Mouse (Mus musculus): Measurements from ENCODE around the gene Nemp1. TPM values are rescaled to one million over a fixed set of nuclear protein-coding genes. Genes with fewer than 3 reads are reported as not detected.

Gene Nemp1
- total and polyA plus RNA-seq, 2 experiments from 2014 or later: 1.4 to 3.2 TPM

DNA sequence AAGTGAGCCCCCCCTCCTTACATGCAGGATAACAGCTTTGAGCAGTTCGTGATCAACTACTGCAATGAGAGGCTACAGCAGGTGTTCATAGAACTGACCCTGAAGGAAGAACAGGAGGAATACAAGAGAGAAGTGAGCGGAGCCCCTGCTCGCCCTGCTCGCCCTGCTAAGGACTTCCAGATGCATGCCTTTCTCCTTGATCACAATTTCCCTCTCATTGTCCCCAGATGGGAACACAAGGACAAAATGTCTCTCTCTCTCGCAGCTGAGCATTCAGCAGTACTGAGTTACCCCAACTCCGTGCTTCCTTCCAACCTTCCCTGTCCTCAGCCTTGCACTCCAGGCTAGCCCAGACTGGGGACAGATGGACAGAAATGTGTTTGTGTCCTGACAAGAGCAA is 46.0 kb downstream of the Nemp1 start:
- 91% methylated on average over 6 of the region's 6 CpGs for WGBS

DNA sequence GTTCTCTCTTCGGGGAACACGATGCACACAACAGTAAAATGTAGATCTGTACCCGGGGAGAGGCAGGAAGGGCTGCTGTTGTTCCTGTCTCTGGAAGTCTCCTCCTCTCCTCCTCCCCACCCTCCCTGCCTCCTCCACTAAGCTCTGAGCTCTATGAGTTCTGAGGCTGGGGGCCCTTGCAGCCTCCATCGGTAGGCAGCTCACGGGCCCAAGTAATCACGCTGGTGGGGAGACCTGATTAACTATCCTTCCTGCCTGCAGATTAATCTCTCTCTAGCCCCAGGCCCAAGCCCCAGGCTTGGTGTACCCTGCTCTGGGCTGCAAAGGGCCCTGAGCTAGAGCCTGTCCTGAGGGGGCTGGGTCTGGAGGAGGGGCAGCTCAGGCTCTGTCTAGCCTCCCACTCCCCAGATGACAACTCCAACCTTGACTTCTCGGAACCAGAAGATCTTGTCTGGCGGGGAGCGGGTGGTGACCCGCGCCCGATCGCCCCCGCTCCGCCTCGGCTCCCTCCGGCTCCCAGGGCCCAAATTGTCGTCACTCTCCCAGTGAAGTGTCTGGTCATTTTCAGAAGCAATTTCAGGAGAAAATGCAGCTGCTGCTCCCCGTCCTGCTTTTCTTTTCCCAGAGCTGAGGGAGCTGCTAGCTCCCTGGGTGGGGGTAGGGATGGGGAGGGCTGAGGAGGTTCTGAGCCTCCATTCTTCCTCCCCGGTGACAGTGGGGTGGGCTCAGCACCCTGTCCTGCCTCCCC is 55.1 kb downstream of the Nemp1 start:
- Histone ChIP-seq H3K4me1 (ENCODE audit: insufficient read depth, low read length) (0 out of 2 replicates have a peak, but pooled peaks cover 3% of the 10 kb centered on the region), H3K9me3 (ENCODE audit: low read length) (no peaks in the 10 kb centered on the region), H3K27me3 (ENCODE audit: insufficient read depth, low read length) (peaks cover 5% of the 10 kb centered on the region; the same call in 1 of the 2 replicates), H3K27ac (ENCODE audit: low read depth, low read length) (no peak overlapping the region), H3K36me3 (ENCODE audit: insufficient read depth, low read length) (no peaks in the 10 kb centered on the region), H3K4me2 (ENCODE audit: low read depth, low read length, poor library complexity, severe bottlenecking) (0 out of 2 replicates have a peak overlapping the region, but pooled peaks have one; percentile 3), H3K4me3 (ENCODE audit: low read depth, low read length) (no peak overlapping the region), H3K9ac (replicated peaks; ENCODE audit: low read length, poor library complexity, severe bottlenecking) (peak overlapping the region; percentile 44; the same call in 1 of the 2 replicates)
- no peak for TF ChIP-seq CTCF (IDR thresholded peaks at IDR 0.05)
- ATAC-seq (ENCODE audit: low FRiP score) (no peak), DNase-seq (ENCODE audit: low spot score) (no peak)
- 11% methylated on average over 20 of the region's 20 CpGs for WGBS

More for the DNA sequence above, 46.0 kb downstream of the Nemp1 start:
- Histone ChIP-seq H3K27me3 (ENCODE audit: insufficient read depth, low read length) (no peaks in the 10 kb centered on the region), H3K4me1 (ENCODE audit: insufficient read depth, low read length) (no peaks in the 10 kb centered on the region), H3K9ac (replicated peaks; ENCODE audit: low read length, poor library complexity, severe bottlenecking) (no peak overlapping the region), H3K36me3 (ENCODE audit: insufficient read depth, low read length) (no peaks in the 10 kb centered on the region), H3K4me2 (ENCODE audit: low read depth, low read length, poor library complexity, severe bottlenecking) (no peak overlapping the region), H3K9me3 (ENCODE audit: low read length) (no peaks in the 10 kb centered on the region), H3K27ac (ENCODE audit: low read depth, low read length) (no peak overlapping the region), H3K4me3 (ENCODE audit: low read depth, low read length) (no peak overlapping the region)
- TF ChIP-seq CTCF (IDR thresholded peaks at IDR 0.05): no peak
- no peak for ATAC-seq (ENCODE audit: low FRiP score)
- no peak for DNase-seq (ENCODE audit: low spot score)

DNA sequence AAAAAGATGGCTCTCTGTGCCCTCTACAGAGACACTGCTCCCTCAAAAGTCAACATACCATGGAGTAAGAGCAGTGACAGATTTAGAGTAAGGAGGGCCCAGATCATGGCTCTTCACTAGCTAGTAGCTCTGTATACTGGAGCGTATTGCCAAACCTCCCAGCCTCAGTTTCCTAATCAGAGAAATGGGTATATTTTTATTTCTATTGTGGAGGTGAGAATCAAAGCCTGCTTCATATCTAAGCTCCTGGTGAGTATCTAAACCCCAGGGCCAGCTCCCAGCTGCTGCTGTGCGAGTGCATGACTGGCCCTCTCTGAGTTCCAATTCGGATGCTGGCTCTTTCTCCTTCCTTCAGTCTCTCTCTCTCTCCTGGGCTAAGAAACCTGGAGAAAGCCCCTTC is 57.5 kb downstream of the Nemp1 start, which contains the start of gene Tac2:
Tac2 (plus strand) TSS at position 301 of the 400 bp plus-strand sequence.
- WGBS: 87% methylated on average over 3 of the region's 3 CpGs
- DNase-seq (ENCODE audit: low spot score) (no peak), ATAC-seq (ENCODE audit: low FRiP score) (no peak)
- Histone ChIP-seq H3K4me3 (ENCODE audit: low read depth, low read length) (no peak within 1 kb of the TSS), H3K36me3 (ENCODE audit: insufficient read depth, low read length) (no peaks in the 10 kb centered on the region), H3K27me3 (ENCODE audit: insufficient read depth, low read length) (peaks cover 8% of the 10 kb centered on the region), H3K4me1 (ENCODE audit: insufficient read depth, low read length) (0 out of 2 replicates have a peak, but pooled peaks cover 3% of the 10 kb centered on the region), H3K4me2 (ENCODE audit: low read depth, low read length, poor library complexity, severe bottlenecking) (no peak within 1 kb of the TSS), H3K27ac (ENCODE audit: low read depth, low read length) (no peak within 1 kb of the TSS), H3K9ac (replicated peaks; ENCODE audit: low read length, poor library complexity, severe bottlenecking) (no peak within 1 kb of the TSS), H3K9me3 (ENCODE audit: low read length) (no peaks in the 10 kb centered on the region)
- TF ChIP-seq CTCF (IDR thresholded peaks at IDR 0.05): no peak

DNA sequence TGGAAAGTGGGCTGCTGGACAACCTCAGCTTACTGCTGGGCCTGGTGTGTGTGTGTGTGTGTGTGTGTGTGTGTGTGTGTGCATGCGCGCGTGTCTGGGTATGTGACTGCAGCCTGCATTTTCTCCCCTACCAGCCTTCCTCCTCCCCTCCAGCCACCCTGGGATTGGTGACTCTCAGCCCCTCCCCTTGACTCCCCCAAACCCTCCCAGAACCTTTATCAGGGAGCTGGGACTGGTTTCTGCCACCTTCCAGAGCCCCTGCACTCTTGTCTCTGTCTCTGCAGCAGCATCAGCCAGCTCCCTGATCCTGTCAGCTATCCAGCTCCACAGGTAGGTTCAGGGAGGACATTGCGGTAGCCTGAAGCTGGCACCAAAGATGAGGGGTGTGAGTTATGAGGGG is 58.4 kb downstream of the Nemp1 start:
- Histone ChIP-seq H3K27me3 (ENCODE audit: insufficient read depth, low read length) (peaks cover 8% of the 10 kb centered on the region), H3K4me3 (ENCODE audit: low read depth, low read length) (no peak overlapping the region), H3K27ac (ENCODE audit: low read depth, low read length) (no peak overlapping the region), H3K4me1 (ENCODE audit: insufficient read depth, low read length) (0 out of 2 replicates have a peak, but pooled peaks cover 3% of the 10 kb centered on the region), H3K4me2 (ENCODE audit: low read depth, low read length, poor library complexity, severe bottlenecking) (no peak overlapping the region), H3K9me3 (ENCODE audit: low read length) (no peaks in the 10 kb centered on the region), H3K36me3 (ENCODE audit: insufficient read depth, low read length) (no peaks in the 10 kb centered on the region), H3K9ac (replicated peaks; ENCODE audit: low read length, poor library complexity, severe bottlenecking) (no peak overlapping the region)
- TF ChIP-seq CTCF (IDR thresholded peaks at IDR 0.05): no peak
- WGBS: 82% methylated on average over 4 of the region's 4 CpGs
- ATAC-seq (ENCODE audit: low FRiP score) (no peak), DNase-seq (ENCODE audit: low spot score) (no peak)

DNA sequence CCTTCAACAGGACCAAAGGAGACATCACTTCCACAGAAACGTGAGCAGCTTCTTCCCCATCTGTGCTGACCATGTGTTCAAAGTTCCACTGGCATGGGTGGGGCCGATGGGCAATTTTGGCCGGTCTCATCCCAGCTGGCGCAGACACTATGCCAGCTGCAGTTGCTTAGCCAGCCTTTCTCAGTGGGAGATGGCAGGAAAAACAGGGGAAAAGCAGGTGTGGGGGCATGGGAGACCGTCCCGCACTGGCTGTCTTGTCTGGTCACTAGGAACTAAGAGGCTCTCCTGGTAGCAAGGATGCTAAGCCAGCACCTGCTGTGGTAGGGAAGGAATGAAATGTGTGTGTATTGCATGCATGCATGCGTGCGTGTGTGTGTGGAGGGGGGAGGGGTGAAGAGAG is 61.7 kb downstream of the Nemp1 start:
- Histone ChIP-seq H3K27me3 (ENCODE audit: insufficient read depth, low read length) (peaks cover 8% of the 10 kb centered on the region; the same call in 1 of the 2 replicates), H3K9ac (replicated peaks; ENCODE audit: low read length, poor library complexity, severe bottlenecking) (no peak overlapping the region), H3K4me3 (ENCODE audit: low read depth, low read length) (no peak overlapping the region), H3K4me1 (ENCODE audit: insufficient read depth, low read length) (no peaks in the 10 kb centered on the region), H3K27ac (ENCODE audit: low read depth, low read length) (no peak overlapping the region), H3K36me3 (ENCODE audit: insufficient read depth, low read length) (no peaks in the 10 kb centered on the region), H3K9me3 (ENCODE audit: low read length) (no peaks in the 10 kb centered on the region), H3K4me2 (ENCODE audit: low read depth, low read length, poor library complexity, severe bottlenecking) (no peak overlapping the region)
- TF ChIP-seq CTCF (IDR thresholded peaks at IDR 0.05): no peak
- ATAC-seq (ENCODE audit: low FRiP score) (no peak; the same call in 1 of the 2 replicates), DNase-seq (ENCODE audit: low spot score) (peak; percentile 66)
- 72% methylated on average over 8 of the region's 8 CpGs for WGBS

DNA sequence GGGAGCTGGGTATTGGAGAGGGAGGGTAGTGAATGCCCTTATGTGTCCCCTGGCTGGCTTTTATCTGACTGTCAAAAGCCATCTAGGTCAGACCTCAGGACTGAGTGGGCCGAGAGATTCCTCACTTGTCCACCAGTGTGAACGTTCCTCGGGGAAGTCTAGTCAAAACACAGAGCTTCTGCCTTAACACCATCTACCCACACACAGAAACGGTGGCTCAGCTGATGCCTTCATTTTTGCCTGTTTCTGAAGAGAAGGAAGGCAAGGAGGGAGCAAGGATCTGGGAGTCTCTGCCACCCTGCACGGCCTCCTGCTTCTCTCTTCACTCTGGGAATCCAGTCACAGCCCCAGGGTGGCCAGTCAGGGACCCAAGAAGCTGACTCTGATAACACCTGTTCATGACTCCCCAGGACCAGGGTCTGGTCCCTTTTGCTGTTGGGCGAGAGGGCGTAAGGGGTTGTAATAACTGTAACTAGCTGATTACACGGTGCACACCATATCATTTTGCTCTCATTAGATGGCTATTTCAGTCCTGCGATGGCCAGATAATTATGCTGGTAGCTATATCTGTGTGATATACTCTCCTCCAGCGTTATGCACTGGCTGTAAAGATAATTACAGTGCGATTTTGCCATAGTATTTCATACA is 63.7 kb downstream of the Nemp1 start:
- no peak for ATAC-seq (ENCODE audit: low FRiP score)
- no peak overlapping the region for H3K9ac ChIP-seq (replicated peaks; ENCODE audit: low read length, poor library complexity, severe bottlenecking)

More for the DNA sequence above, 63.7 kb downstream of the Nemp1 start:
- Histone ChIP-seq H3K4me2 (ENCODE audit: low read depth, low read length, poor library complexity, severe bottlenecking) (no peak overlapping the region), H3K9me3 (ENCODE audit: low read length) (no peaks in the 10 kb centered on the region), H3K27ac (ENCODE audit: low read depth, low read length) (no peak overlapping the region), H3K36me3 (ENCODE audit: insufficient read depth, low read length) (no peaks in the 10 kb centered on the region), H3K4me1 (ENCODE audit: insufficient read depth, low read length) (no peaks in the 10 kb centered on the region), H3K27me3 (ENCODE audit: insufficient read depth, low read length) (peaks cover 8% of the 10 kb centered on the region; the same call in 1 of the 2 replicates), H3K4me3 (ENCODE audit: low read depth, low read length) (no peak overlapping the region)
- no peak for DNase-seq (ENCODE audit: low spot score)
- TF ChIP-seq CTCF (IDR thresholded peaks at IDR 0.05): no peak
- WGBS: 44% methylated on average over 11 of the region's 11 CpGs
